Mouse (Mus musculus): ENCODE data around the gene Dlgap1. TPM values are rescaled to one million over a fixed set of nuclear protein-coding genes. Genes with fewer than 3 reads are reported as not detected.

Dlgap1 gene
- total and polyA plus RNA-seq, 2 experiments from 2014 or later, result 0.20 to 0.76 TPM

DNA sequence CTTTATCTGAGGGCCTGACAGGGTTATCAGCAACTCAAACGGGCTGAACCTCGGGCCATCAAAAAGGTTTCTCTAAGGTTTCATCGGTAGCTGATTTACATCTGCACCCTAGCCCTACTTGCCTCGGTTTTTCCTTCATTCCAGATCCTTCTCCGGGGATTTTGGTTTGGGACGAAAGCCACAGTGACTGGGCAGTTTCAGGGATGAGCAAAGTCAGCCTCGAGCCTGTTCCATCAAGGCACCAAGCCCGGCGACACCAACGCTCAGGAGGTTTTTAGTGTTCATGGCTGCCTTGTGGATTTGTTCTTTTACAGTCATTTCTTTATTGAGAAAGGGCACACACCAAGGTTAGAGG is 779.6 kb downstream of the Dlgap1 start:
- no peak for DNase-seq (ENCODE audit: low spot score)
- H3K9me3 ChIP-seq (replicated peaks; ENCODE audit: control insufficient read depth, low read length), result no peaks in the 10 kb centered on the region
- H3K4me3 ChIP-seq (ENCODE audit: low read depth, low read length), result peak overlapping the region; percentile 43
- ATAC-seq (ENCODE audit: insufficient read depth, low read depth), result no peak
- H3K27ac ChIP-seq (ENCODE audit: low read depth), result peak overlapping the region; percentile 73
- peak overlapping the region; percentile 58 for H3K9ac ChIP-seq (replicated peaks; ENCODE audit: low read depth, low read length)
- H3K4me1 ChIP-seq (ENCODE audit: control insufficient read depth, insufficient read depth), result peaks cover 22% of the 10 kb centered on the region
- H3K4me2 ChIP-seq (ENCODE audit: low read depth, low read length), result peak overlapping the region; percentile 65
- no peaks in the 10 kb centered on the region for H3K27me3 ChIP-seq (ENCODE audit: control insufficient read depth, insufficient read depth, low read length)
- H3K36me3 ChIP-seq (replicated peaks; ENCODE audit: control insufficient read depth, insufficient read depth, low read length), result no peaks in the 10 kb centered on the region
- WGBS, result 24% methylated on average over 10 of the region's 10 CpGs
- no peak for TF ChIP-seq CTCF (IDR thresholded peaks at IDR 0.05; ENCODE audit: low read depth)

GRCm38 (mm10) chr17:70748964-70749650 is 780.2 kb downstream of the Dlgap1 start:
- TF ChIP-seq CTCF (IDR thresholded peaks at IDR 0.05; ENCODE audit: low read depth), result no peak
- no peak for TF ChIP-seq EP300 (IDR thresholded peaks at IDR 0.05; ENCODE audit: low read depth)
- H3K9ac ChIP-seq (replicated peaks; ENCODE audit: low read depth, low read length), result no peak overlapping the region
- H3K4me2 ChIP-seq (ENCODE audit: low read depth, low read length), result no peak overlapping the region
- no peaks in the 10 kb centered on the region for H3K36me3 ChIP-seq (replicated peaks; ENCODE audit: control insufficient read depth, insufficient read depth, low read length)
- H3K9me3 ChIP-seq (replicated peaks; ENCODE audit: control insufficient read depth, low read length), result no peaks in the 10 kb centered on the region
- WGBS, result 76% methylated on average over 7 of the region's 7 CpGs
- DNase-seq (ENCODE audit: low spot score), result no peak
- peaks cover 22% of the 10 kb centered on the region for H3K4me1 ChIP-seq (ENCODE audit: control insufficient read depth, insufficient read depth)
- no peak overlapping the region for H3K4me3 ChIP-seq (ENCODE audit: low read depth, low read length)
- H3K27me3 ChIP-seq (ENCODE audit: control insufficient read depth, insufficient read depth, low read length), result no peaks in the 10 kb centered on the region
- no peak overlapping the region for H3K27ac ChIP-seq (ENCODE audit: low read depth)
- ATAC-seq (ENCODE audit: insufficient read depth, low read depth), result no peak

DNA sequence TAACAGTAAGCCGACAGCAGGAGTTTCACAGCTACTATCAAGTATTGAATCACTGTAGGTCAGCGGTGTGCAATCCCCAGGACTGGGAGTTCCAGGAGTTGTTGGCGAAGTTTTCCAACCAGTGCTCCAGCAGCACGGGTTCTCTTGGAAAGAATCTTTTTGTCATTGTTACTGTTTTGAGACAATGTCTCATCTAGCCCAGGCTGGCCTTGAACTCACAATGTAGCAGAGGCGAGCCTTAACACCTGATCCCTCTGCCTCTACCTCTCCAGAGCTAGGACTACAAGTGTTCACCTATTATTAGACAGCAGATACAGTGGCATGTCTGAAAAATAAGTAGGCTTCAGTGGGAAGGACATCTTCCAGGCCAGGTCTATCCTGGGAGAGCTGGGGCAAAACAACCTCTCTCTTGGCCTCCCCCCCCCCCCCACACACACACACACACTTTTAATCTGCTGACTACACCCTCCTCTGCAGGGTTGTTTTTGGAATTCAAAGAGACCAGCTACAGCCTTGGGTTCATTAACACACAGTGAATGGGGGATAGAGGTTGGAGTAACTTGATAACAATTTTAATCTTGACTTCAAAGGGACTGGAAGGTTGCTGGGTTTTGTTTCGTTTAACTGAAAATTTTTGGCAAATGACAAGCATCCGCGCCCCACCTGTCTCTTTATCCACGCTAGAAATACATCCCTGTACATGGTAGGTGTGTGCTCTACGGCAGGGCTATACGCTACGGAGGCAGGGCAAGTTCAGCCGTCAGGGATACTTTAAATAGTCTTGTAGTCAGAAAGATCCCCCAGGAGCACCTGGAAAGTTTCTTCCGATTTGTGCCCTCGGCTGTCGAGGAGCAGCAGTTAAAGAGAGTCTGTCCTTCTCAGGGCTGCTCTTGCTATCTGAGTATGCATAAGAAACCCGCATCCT is 781.6 kb downstream of the Dlgap1 start:
- DNase-seq (ENCODE audit: low spot score) (no peak), ATAC-seq (ENCODE audit: insufficient read depth, low read depth) (no peak)
- H3K9ac ChIP-seq (replicated peaks; ENCODE audit: low read depth, low read length), result peak overlapping the region; percentile 58; the same call in 1 of the 2 replicates
- H3K27me3 ChIP-seq (ENCODE audit: control insufficient read depth, insufficient read depth, low read length), result no peaks in the 10 kb centered on the region
- peak overlapping the region; percentile 68 for H3K4me2 ChIP-seq (ENCODE audit: low read depth, low read length)
- WGBS, result 39% methylated on average over 17 of the region's 17 CpGs
- peaks cover 24% of the 10 kb centered on the region for H3K4me1 ChIP-seq (ENCODE audit: control insufficient read depth, insufficient read depth)
- H3K4me3 ChIP-seq (ENCODE audit: low read depth, low read length), result peak overlapping the region; percentile 46
- H3K27ac ChIP-seq (ENCODE audit: low read depth), result peak overlapping the region; percentile 84
- TF ChIP-seq CTCF (IDR thresholded peaks at IDR 0.05; ENCODE audit: low read depth) (no peak), EP300 (IDR thresholded peaks at IDR 0.05; ENCODE audit: low read depth) (no peak)
- H3K36me3 ChIP-seq (replicated peaks; ENCODE audit: control insufficient read depth, insufficient read depth, low read length), result no peaks in the 10 kb centered on the region
- no peaks in the 10 kb centered on the region for H3K9me3 ChIP-seq (replicated peaks; ENCODE audit: control insufficient read depth, low read length)

GRCm38 (mm10) chr17:70751161-70751651 is 782.3 kb downstream of the Dlgap1 start:
- peaks cover 24% of the 10 kb centered on the region for H3K4me1 ChIP-seq (ENCODE audit: control insufficient read depth, insufficient read depth)

GRCm38 (mm10) chr17:70751676-70752075 is 782.8 kb downstream of the Dlgap1 start:
- H3K4me1 ChIP-seq (ENCODE audit: control insufficient read depth, insufficient read depth), result peaks cover 24% of the 10 kb centered on the region
- peak overlapping the region; percentile 68 for H3K4me2 ChIP-seq (ENCODE audit: low read depth, low read length)
- H3K9me3 ChIP-seq (replicated peaks; ENCODE audit: control insufficient read depth, low read length), result no peaks in the 10 kb centered on the region
- no peaks in the 10 kb centered on the region for H3K27me3 ChIP-seq (ENCODE audit: control insufficient read depth, insufficient read depth, low read length)
- no peak for ATAC-seq (ENCODE audit: insufficient read depth, low read depth)
- 44% methylated on average over 6 of the region's 6 CpGs for WGBS
- H3K4me3 ChIP-seq (ENCODE audit: low read depth, low read length), result peak overlapping the region; percentile 46
- TF ChIP-seq EP300 (IDR thresholded peaks at IDR 0.05; ENCODE audit: low read depth) (no peak), CTCF (IDR thresholded peaks at IDR 0.05; ENCODE audit: low read depth) (no peak)
- H3K9ac ChIP-seq (replicated peaks; ENCODE audit: low read depth, low read length), result peak overlapping the region; percentile 58
- H3K36me3 ChIP-seq (replicated peaks; ENCODE audit: control insufficient read depth, insufficient read depth, low read length), result no peaks in the 10 kb centered on the region
- DNase-seq (ENCODE audit: low spot score), result no peak
- H3K27ac ChIP-seq (ENCODE audit: low read depth), result peak overlapping the region; percentile 84

More at GRCm38 (mm10) chr17:70751161-70751651, 782.3 kb downstream of the Dlgap1 start:
- peak overlapping the region; percentile 58 for H3K9ac ChIP-seq (replicated peaks; ENCODE audit: low read depth, low read length)
- H3K36me3 ChIP-seq (replicated peaks; ENCODE audit: control insufficient read depth, insufficient read depth, low read length), result no peaks in the 10 kb centered on the region
- peak; percentile 36 for ATAC-seq (ENCODE audit: insufficient read depth, low read depth)
- no peak for TF ChIP-seq EP300 (IDR thresholded peaks at IDR 0.05; ENCODE audit: low read depth)
- H3K9me3 ChIP-seq (replicated peaks; ENCODE audit: control insufficient read depth, low read length), result no peaks in the 10 kb centered on the region
- peak overlapping the region; percentile 46 for H3K4me3 ChIP-seq (ENCODE audit: low read depth, low read length)
- H3K27ac ChIP-seq (ENCODE audit: low read depth), result peak overlapping the region; percentile 84
- peak; percentile 51 for DNase-seq (ENCODE audit: low spot score)
- 5% methylated on average over 19 of the region's 19 CpGs for WGBS
- peak overlapping the region; percentile 68 for H3K4me2 ChIP-seq (ENCODE audit: low read depth, low read length)
- no peaks in the 10 kb centered on the region for H3K27me3 ChIP-seq (ENCODE audit: control insufficient read depth, insufficient read depth, low read length)
